Comparison of ENCODE assay signal across 8 mouse cellular contexts in the genomic region with DNA sequence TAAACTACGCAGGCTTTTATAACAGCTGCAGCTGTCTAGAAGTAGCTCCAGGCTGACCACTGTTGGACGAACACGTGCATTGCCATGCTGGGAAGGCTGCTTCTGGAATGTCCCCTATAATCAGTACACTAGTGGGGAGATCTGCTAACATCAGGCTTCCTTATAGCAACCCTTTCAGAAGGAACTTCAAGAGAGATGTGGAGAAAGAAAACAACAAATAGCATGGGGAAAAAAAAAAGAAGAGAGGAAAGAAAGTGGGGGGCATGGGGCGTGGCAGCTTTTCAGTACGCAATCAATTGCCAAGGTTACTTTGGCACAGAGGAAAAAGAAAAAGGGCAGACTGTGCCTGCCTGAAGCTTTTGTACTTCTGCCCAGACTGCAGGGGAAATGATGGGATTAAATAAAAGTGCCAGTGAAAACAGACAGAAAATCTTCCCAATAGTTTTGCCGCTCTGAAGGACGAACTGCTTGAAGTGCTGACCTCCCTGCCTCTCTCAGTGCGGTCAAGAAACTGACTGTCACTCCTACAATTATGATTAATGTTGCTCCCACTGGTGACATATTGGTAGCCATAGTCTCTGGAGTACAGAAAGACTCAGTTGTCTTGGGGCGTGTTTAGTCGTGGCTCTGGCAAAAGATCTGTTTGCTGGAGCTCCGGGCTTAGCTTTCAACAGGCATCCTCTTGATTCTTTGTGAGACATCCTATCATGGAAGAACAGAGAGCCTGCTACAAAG.
DNase-seq lines count a peak whose midpoint lies in the region; ATAC-seq lines count a peak whose summit lies in the region.

No protein-coding gene starts in this region.

- DNase-seq in left cerebral cortex, postnatal 25 days (ENCODE audit: low spot score in 2 of 2) = peak; percentile 10 to 21
- no peak for DNase-seq in left cerebral cortex, adult 8-10 months (ENCODE audit: low spot score in 2 of 2)
- no peak for DNase-seq in gastrocnemius, postnatal 25 days
- no peak for DNase-seq in T-cell, adult 2 months (ENCODE audit: low spot score)
- DNase-seq in kidney, postnatal 36 days = no peak

- intact Hi-C loops in left cerebral cortex, postnatal 25 days (cut with DNase I) = no loop called here

- H3K9me3 ChIP-seq in forebrain, embryonic 12.5 days = no peaks in the 10 kb centered on the region
- H3K9me3 ChIP-seq in hindbrain, embryonic 16.5 days (ENCODE audit: control insufficient read depth, low read length) = no peaks in the 10 kb centered on the region
- H3K9me3 ChIP-seq in midbrain, embryonic 13.5 days = no peaks in the 10 kb centered on the region

- H3K9ac ChIP-seq in forebrain, embryonic 12.5 days = no peak overlapping the region
- H3K9ac ChIP-seq in hindbrain, embryonic 16.5 days (ENCODE audit: low read depth, low read length) = no peak overlapping the region
- H3K9ac ChIP-seq in midbrain, embryonic 13.5 days (replicated peaks) = no peak overlapping the region

- no peak overlapping the region for H3K4me2 ChIP-seq in forebrain, embryonic 12.5 days
- peak overlapping the region; percentile 33; the same call in 1 of the 2 replicates for H3K4me2 ChIP-seq in hindbrain, embryonic 16.5 days (ENCODE audit: low read length)
- H3K4me2 ChIP-seq in midbrain, embryonic 13.5 days (replicated peaks) = peak overlapping the region; percentile 21

- 40% methylated on average over 11 of the region's 11 CpGs for WGBS in forebrain, embryonic 12.5 days
- 44% methylated on average over 11 of the region's 11 CpGs for WGBS in hindbrain, embryonic 16.5 days
- WGBS in midbrain, embryonic 13.5 days = 40% methylated on average over 11 of the region's 11 CpGs

- H3K4me3 ChIP-seq in forebrain, embryonic 12.5 days (replicated peaks) = no peak overlapping the region
- H3K4me3 ChIP-seq in hindbrain, embryonic 16.5 days (ENCODE audit: low read length) = no peak overlapping the region
- H3K4me3 ChIP-seq in midbrain, embryonic 13.5 days (replicated peaks) = no peak overlapping the region

- 0 out of 2 replicates have a peak, but pooled peaks have one; percentile 55 for ATAC-seq in forebrain, embryonic 12.5 days (ENCODE audit: low FRiP score)
- ATAC-seq in hindbrain, embryonic 16.5 days = peak; percentile 83
- peak; percentile 80 for ATAC-seq in midbrain, embryonic 13.5 days

- H3K27ac ChIP-seq in forebrain, embryonic 12.5 days = 0 out of 2 replicates have a peak overlapping the region, but pooled peaks have one; percentile 36
- no peak overlapping the region for H3K27ac ChIP-seq in hindbrain, embryonic 16.5 days (ENCODE audit: low read depth, low read length)
- peak overlapping the region; percentile 58; the same call in 1 of the 2 replicates for H3K27ac ChIP-seq in midbrain, embryonic 13.5 days

- H3K4me1 ChIP-seq in forebrain, embryonic 12.5 days = peaks cover 4% of the 10 kb centered on the region; the same call in 1 of the 2 replicates
- H3K4me1 ChIP-seq in hindbrain, embryonic 16.5 days (ENCODE audit: control insufficient read depth, insufficient read depth, low read depth, low read length) = no peaks in the 10 kb centered on the region; the same call in 1 of the 2 replicates
- peaks cover 8% of the 10 kb centered on the region; the same call in 1 of the 2 replicates for H3K4me1 ChIP-seq in midbrain, embryonic 13.5 days (replicated peaks)

- H3K27me3 ChIP-seq in forebrain, embryonic 12.5 days = no peaks in the 10 kb centered on the region
- no peaks in the 10 kb centered on the region for H3K27me3 ChIP-seq in hindbrain, embryonic 16.5 days (replicated peaks; ENCODE audit: control insufficient read depth, insufficient read depth, low read length)
- no peaks in the 10 kb centered on the region for H3K27me3 ChIP-seq in midbrain, embryonic 13.5 days

- H3K36me3 ChIP-seq in forebrain, embryonic 12.5 days (replicated peaks) = no peaks in the 10 kb centered on the region
- no peaks in the 10 kb centered on the region for H3K36me3 ChIP-seq in hindbrain, embryonic 16.5 days (ENCODE audit: control insufficient read depth, insufficient read depth, low read length)
- H3K36me3 ChIP-seq in midbrain, embryonic 13.5 days = no peaks in the 10 kb centered on the region

Comparison
In these comparisons a context has a peak if more than half of its experiments do, and no peak if none do; other contexts are left out.
1. DNase-seq: peak in left cerebral cortex, postnatal 25 days (2 of 2); none in left cerebral cortex, adult 8-10 months (0 of 2), gastrocnemius, postnatal 25 days (single experiment), T-cell, adult 2 months (single experiment) and kidney, postnatal 36 days (0 of 2).
2. Peak in every context shown above with its lines, with median percentiles within 50 percentile points of each other: ATAC-seq.